Mouse (Mus musculus) forebrain, embryonic 11.5 days (tissue): ENCODE results near the gene Usp47. TPM values are rescaled to one million over a fixed set of nuclear protein-coding genes. Genes with fewer than 3 reads are reported as not detected.

Experiments used
- ATAC-seq: fragments of 200-750 bp; cut with Nextera tagmentation; replicated peaks from 2 replicates; pipeline ENCODE4 v1.8.0; 2017; ENCODE audit warnings: moderate TSS enrichment; ENCODE audit not compliant: low FRiP score
- DNase-seq: peaks from one replicate; pipeline ENCODE4 v3.0.0-alpha.2; 2017; ENCODE audit warnings: low spot score
- H3K27ac ChIP-seq: fragments of 300-500 bp; sonication (generic); 2 replicates; pipeline ENCODE4 v1.5.1; 2014; ENCODE audit warnings: low read depth, low read length
- H3K27me3 ChIP-seq: fragments of 300-500 bp; sonication (generic); 2 replicates; pipeline ENCODE4 v1.6.1; 2014; ENCODE audit warnings: mild to moderate bottlenecking, low read length, mixed read lengths; ENCODE audit not compliant: control insufficient read depth, insufficient read depth
- H3K36me3 ChIP-seq: fragments of 300-500 bp; sonication (generic); 2 replicates; pipeline ENCODE4 v1.6.1; 2014; ENCODE audit warnings: mild to moderate bottlenecking, low read length, moderate library complexity, mixed read lengths; ENCODE audit not compliant: control insufficient read depth, insufficient read depth
- H3K4me1 ChIP-seq: fragments of 300-500 bp; sonication (generic); replicated peaks from 2 replicates; pipeline ENCODE4 v1.6.1; 2014; ENCODE audit warnings: low read length, mixed read lengths; ENCODE audit not compliant: control insufficient read depth, insufficient read depth
- H3K4me2 ChIP-seq: fragments of 300-500 bp; sonication (generic); 2 replicates; pipeline ENCODE4 v1.6.1; 2014; ENCODE audit warnings: low read depth, mild to moderate bottlenecking, low read length, moderate library complexity, mixed read lengths; ENCODE audit not compliant: severe bottlenecking
- H3K4me3 ChIP-seq: fragments of 300-500 bp; sonication (generic); 2 replicates; pipeline ENCODE4 v1.5.1; 2014; ENCODE audit warnings: low read depth, low read length
- H3K9ac ChIP-seq: fragments of 300-500 bp; sonication (generic); 2 replicates; pipeline ENCODE4 v1.6.1; 2014; ENCODE audit warnings: low read length
- H3K9me3 ChIP-seq: fragments of 300-500 bp; sonication (generic); 2 replicates; pipeline ENCODE4 v1.6.1; 2016; ENCODE audit warnings: low read length, mixed read lengths; ENCODE audit not compliant: control insufficient read depth
- WGBS: fragments of 180-500 bp; shearing (Covaris S2); extraction: QIAGEN DNeasy Blood & Tissue Kit; methylation state at CpG from one replicate; pipeline ENCODE4 v1.1.7; 2014; 5-methylcytosine and 5-hydroxymethylcytosine counted together
- polyA plus RNA-seq: library from polyadenylated mRNA; unstranded; fragments of >200 nt; fragmentation: Nextera tagmentation; extraction: Ambion mirVana; gene quantifications from 2 replicates; pipeline ENCODE4 v1.2.1, GENCODE M21; 2014

The Usp47 gene
- polyA plus RNA-seq, 1 experiment from 2014 or later, result 114 TPM

- Histone ChIP-seq H3K27me3 (no peaks in the 10 kb centered on the region), H3K27ac (peak overlapping the region; percentile 60), H3K4me2 (no peak overlapping the region), H3K9ac (no peak overlapping the region), H3K9me3 (no peaks in the 10 kb centered on the region), H3K36me3 (no peaks in the 10 kb centered on the region), H3K4me1 (peaks cover 10% of the 10 kb centered on the region; the same call in 1 of the 2 replicates), H3K4me3 (no peak overlapping the region)
- 75% methylated on average over 3 of the region's 3 CpGs for WGBS
- ATAC-seq (0 out of 2 replicates have a peak, but pooled peaks have one; percentile 7), DNase-seq (no peak)
Measured at GRCm38 (mm10) chr7:112142616-112143015, 119.3 kb downstream of the Usp47 start.

GRCm38 (mm10) chr7:112143090-112143500 is 119.8 kb downstream of the Usp47 start:
- H3K27ac ChIP-seq, result peak overlapping the region; percentile 60; the same call in 1 of the 2 replicates
- H3K27me3 ChIP-seq, result no peaks in the 10 kb centered on the region
- WGBS, result 36% methylated on average over 7 of the region's 7 CpGs
- H3K4me1 ChIP-seq, result peaks cover 10% of the 10 kb centered on the region; the same call in 1 of the 2 replicates
- ATAC-seq (peak; percentile 66), DNase-seq (no peak)
- no peak overlapping the region for H3K4me2 ChIP-seq
- no peak overlapping the region for H3K9ac ChIP-seq
- no peak overlapping the region for H3K4me3 ChIP-seq
- H3K9me3 ChIP-seq, result no peaks in the 10 kb centered on the region
- H3K36me3 ChIP-seq, result no peaks in the 10 kb centered on the region

GRCm38 (mm10) chr7:112143978-112144377 is 120.7 kb downstream of the Usp47 start:
- no peaks in the 10 kb centered on the region for H3K9me3 ChIP-seq
- ATAC-seq (no peak), DNase-seq (no peak)
- no peaks in the 10 kb centered on the region for H3K27me3 ChIP-seq
- WGBS, result 77% methylated on average over 4 of the region's 4 CpGs
- no peaks in the 10 kb centered on the region for H3K36me3 ChIP-seq
- no peak overlapping the region for H3K9ac ChIP-seq
- no peak overlapping the region for H3K4me2 ChIP-seq
- peaks cover 10% of the 10 kb centered on the region; the same call in 1 of the 2 replicates for H3K4me1 ChIP-seq
- H3K27ac ChIP-seq, result no peak overlapping the region
- no peak overlapping the region for H3K4me3 ChIP-seq

GRCm38 (mm10) chr7:112144646-112145179 is 121.4 kb downstream of the Usp47 start:
- Histone ChIP-seq H3K4me2 (no peak overlapping the region), H3K36me3 (no peaks in the 10 kb centered on the region), H3K4me1 (peaks cover 10% of the 10 kb centered on the region; the same call in 1 of the 2 replicates), H3K27ac (0 out of 2 replicates have a peak overlapping the region, but pooled peaks have one; percentile 4), H3K9ac (no peak overlapping the region), H3K4me3 (no peak overlapping the region), H3K27me3 (no peaks in the 10 kb centered on the region), H3K9me3 (no peaks in the 10 kb centered on the region)
- no peak for DNase-seq
- 36% methylated on average over 11 of the region's 11 CpGs for WGBS
- ATAC-seq, result no peak

- Histone ChIP-seq H3K27ac (no peak overlapping the region), H3K9me3 (no peaks in the 10 kb centered on the region), H3K4me3 (no peak overlapping the region), H3K36me3 (no peaks in the 10 kb centered on the region), H3K4me1 (peaks cover 10% of the 10 kb centered on the region; the same call in 1 of the 2 replicates), H3K27me3 (no peaks in the 10 kb centered on the region), H3K4me2 (no peak overlapping the region), H3K9ac (no peak overlapping the region)
- ATAC-seq, result no peak
- WGBS, result 93% methylated on average over 2 of the region's 2 CpGs
- no peak for DNase-seq
Measured at GRCm38 (mm10) chr7:112147979-112148378, 124.7 kb downstream of the Usp47 start.

GRCm38 (mm10) chr7:112149113-112149512 is 125.8 kb downstream of the Usp47 start:
- no peak overlapping the region for H3K9ac ChIP-seq
- H3K27ac ChIP-seq, result no peak overlapping the region
- no peaks in the 10 kb centered on the region for H3K27me3 ChIP-seq
- no peak overlapping the region for H3K4me2 ChIP-seq
- H3K9me3 ChIP-seq, result no peaks in the 10 kb centered on the region
- no peak for DNase-seq
- H3K36me3 ChIP-seq, result no peaks in the 10 kb centered on the region
- ATAC-seq, result no peak
- 91% methylated on average over 10 of the region's 10 CpGs for WGBS
- H3K4me3 ChIP-seq, result no peak overlapping the region
- 0 out of 2 replicates have a peak, but pooled peaks cover 3% of the 10 kb centered on the region for H3K4me1 ChIP-seq

GRCm38 (mm10) chr7:112154445-112154844 is 131.1 kb downstream of the Usp47 start:
- no peak overlapping the region for H3K4me2 ChIP-seq

GRCm38 (mm10) chr7:112155194-112155593 is 131.9 kb downstream of the Usp47 start:
- ATAC-seq (no peak), DNase-seq (no peak)
- Histone ChIP-seq H3K27me3 (peaks cover 9% of the 10 kb centered on the region), H3K4me3 (no peak overlapping the region), H3K4me1 (peaks cover 6% of the 10 kb centered on the region; the same call in 1 of the 2 replicates), H3K4me2 (no peak overlapping the region), H3K36me3 (no peaks in the 10 kb centered on the region), H3K9me3 (no peaks in the 10 kb centered on the region), H3K9ac (no peak overlapping the region), H3K27ac (no peak overlapping the region)
- WGBS, result 43% methylated on average over 1 of the region's 1 CpGs

More at GRCm38 (mm10) chr7:112154445-112154844, 131.1 kb downstream of the Usp47 start:
- Histone ChIP-seq H3K4me1 (peaks cover 6% of the 10 kb centered on the region; the same call in 1 of the 2 replicates), H3K36me3 (no peaks in the 10 kb centered on the region), H3K9me3 (no peaks in the 10 kb centered on the region), H3K4me3 (no peak overlapping the region), H3K9ac (no peak overlapping the region), H3K27ac (no peak overlapping the region), H3K27me3 (peaks cover 9% of the 10 kb centered on the region)
- DNase-seq (no peak), ATAC-seq (no peak)
- WGBS, result 84% methylated on average over 4 of the region's 4 CpGs
